Mouse (Mus musculus): ENCODE results near the gene Slc38a3. TPM values are rescaled to one million over a fixed set of nuclear protein-coding genes. Genes with fewer than 3 reads are reported as not detected.

Gene Slc38a3
- polyA plus RNA-seq, 1 experiment from 2014 or later, result 7.0 TPM

DNA sequence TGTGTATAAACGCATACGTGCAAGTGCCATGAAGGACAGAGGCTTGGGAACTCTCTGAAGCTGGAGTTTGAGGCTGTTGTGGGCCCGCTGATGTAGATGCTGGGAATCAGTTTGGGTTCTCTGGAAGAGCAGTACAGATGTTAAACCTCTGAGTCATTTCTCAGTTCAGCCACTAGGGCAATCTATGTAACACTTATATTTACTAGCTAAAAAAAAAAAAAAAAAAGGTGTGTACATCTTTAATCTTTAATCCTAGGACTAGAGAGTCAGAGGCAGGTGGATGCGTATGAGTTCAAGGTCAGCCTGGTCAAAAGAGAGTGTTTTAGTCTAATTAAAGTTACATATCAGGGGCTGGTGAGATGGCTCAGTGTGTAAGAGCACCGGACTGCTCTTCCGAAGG, 22.4 kb downstream of the Slc38a3 start:
- Histone ChIP-seq H3K9me3 (replicated peaks; ENCODE audit: control insufficient read depth, low read length) (no peaks in the 10 kb centered on the region), H3K4me1 (ENCODE audit: control insufficient read depth, insufficient read depth, low read length) (no peaks in the 10 kb centered on the region), H3K4me3 (ENCODE audit: low read depth, low read length) (no peak overlapping the region), H3K9ac (replicated peaks; ENCODE audit: low read length) (no peak overlapping the region), H3K27ac (replicated peaks; ENCODE audit: low read depth, low read length) (no peak overlapping the region), H3K27me3 (ENCODE audit: control insufficient read depth, insufficient read depth, low read length) (no peaks in the 10 kb centered on the region), H3K4me2 (ENCODE audit: low read depth, low read length) (no peak overlapping the region), H3K36me3 (replicated peaks; ENCODE audit: control insufficient read depth, insufficient read depth, low read depth, low read length) (no peaks in the 10 kb centered on the region)
- ATAC-seq (replicated peaks; ENCODE audit: insufficient number of reproducible peaks, low FRiP score, low TSS enrichment, low read depth) (no peak), DNase-seq (ENCODE audit: low spot score) (no peak)
- 77% methylated on average over 6 of the region's 6 CpGs for WGBS

DNA sequence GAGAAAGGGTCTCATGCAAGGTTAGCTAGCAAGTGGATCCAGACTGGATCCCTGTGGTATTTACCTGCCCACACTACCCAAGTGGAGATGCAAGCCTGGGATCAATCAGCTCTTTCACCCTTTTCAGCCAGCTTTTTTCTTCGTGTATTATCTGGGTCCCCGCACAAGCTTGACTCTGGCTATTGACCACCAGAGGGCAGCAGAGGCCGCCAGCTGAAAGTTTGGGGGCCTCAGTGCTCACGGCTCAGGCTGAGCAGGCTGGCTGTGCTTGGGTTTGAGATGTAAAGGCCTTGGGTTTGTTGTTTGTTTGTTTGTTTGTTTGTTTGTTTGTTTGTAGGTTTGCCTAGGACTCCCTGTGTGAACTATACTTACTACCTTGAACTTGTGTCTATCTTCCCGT, 23.8 kb downstream of the Slc38a3 start:
- H3K27ac ChIP-seq (replicated peaks; ENCODE audit: low read depth, low read length), result no peak overlapping the region
- WGBS, result 10% methylated on average over 5 of the region's 5 CpGs
- H3K36me3 ChIP-seq (replicated peaks; ENCODE audit: control insufficient read depth, insufficient read depth, low read depth, low read length), result no peaks in the 10 kb centered on the region
- H3K9ac ChIP-seq (replicated peaks; ENCODE audit: low read length), result no peak overlapping the region
- DNase-seq (ENCODE audit: low spot score), result peak; percentile 92
- H3K9me3 ChIP-seq (replicated peaks; ENCODE audit: control insufficient read depth, low read length), result no peaks in the 10 kb centered on the region
- peak; percentile 56; the same call in 1 of the 2 replicates for ATAC-seq (replicated peaks; ENCODE audit: insufficient number of reproducible peaks, low FRiP score, low TSS enrichment, low read depth)
- no peaks in the 10 kb centered on the region for H3K4me1 ChIP-seq (ENCODE audit: control insufficient read depth, insufficient read depth, low read length)
- H3K27me3 ChIP-seq (ENCODE audit: control insufficient read depth, insufficient read depth, low read length), result no peaks in the 10 kb centered on the region
- no peak overlapping the region for H3K4me3 ChIP-seq (ENCODE audit: low read depth, low read length)
- no peak overlapping the region for H3K4me2 ChIP-seq (ENCODE audit: low read depth, low read length)

DNA sequence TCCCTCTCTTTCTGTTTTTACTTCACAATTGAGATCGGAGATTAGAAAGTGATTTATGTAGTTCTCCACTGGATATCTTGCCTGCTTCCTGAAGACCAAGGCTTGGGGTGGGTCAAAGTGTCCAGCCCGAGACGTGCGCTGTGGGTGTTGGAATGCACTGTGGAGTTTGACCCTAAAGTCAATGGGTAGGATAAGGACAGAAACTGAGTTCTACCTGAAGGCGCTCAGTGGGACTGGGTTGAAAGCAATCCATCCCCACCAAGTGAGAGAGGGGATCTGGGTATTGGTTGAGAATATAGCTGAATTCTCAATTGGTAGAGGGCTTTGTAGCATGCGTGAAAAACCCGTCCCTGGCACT, 24.2 kb downstream of the Slc38a3 start:
- Histone ChIP-seq H3K4me3 (ENCODE audit: low read depth, low read length) (no peak overlapping the region), H3K27ac (replicated peaks; ENCODE audit: low read depth, low read length) (no peak overlapping the region), H3K36me3 (replicated peaks; ENCODE audit: control insufficient read depth, insufficient read depth, low read depth, low read length) (no peaks in the 10 kb centered on the region), H3K27me3 (ENCODE audit: control insufficient read depth, insufficient read depth, low read length) (no peaks in the 10 kb centered on the region), H3K4me2 (ENCODE audit: low read depth, low read length) (peak overlapping the region; percentile 29), H3K9ac (replicated peaks; ENCODE audit: low read length) (peak overlapping the region; percentile 34; the same call in 1 of the 2 replicates), H3K4me1 (ENCODE audit: control insufficient read depth, insufficient read depth, low read length) (no peaks in the 10 kb centered on the region), H3K9me3 (replicated peaks; ENCODE audit: control insufficient read depth, low read length) (no peaks in the 10 kb centered on the region)
- WGBS, result 56% methylated on average over 7 of the region's 7 CpGs
- DNase-seq (ENCODE audit: low spot score) (no peak), ATAC-seq (replicated peaks; ENCODE audit: insufficient number of reproducible peaks, low FRiP score, low TSS enrichment, low read depth) (no peak)

DNA sequence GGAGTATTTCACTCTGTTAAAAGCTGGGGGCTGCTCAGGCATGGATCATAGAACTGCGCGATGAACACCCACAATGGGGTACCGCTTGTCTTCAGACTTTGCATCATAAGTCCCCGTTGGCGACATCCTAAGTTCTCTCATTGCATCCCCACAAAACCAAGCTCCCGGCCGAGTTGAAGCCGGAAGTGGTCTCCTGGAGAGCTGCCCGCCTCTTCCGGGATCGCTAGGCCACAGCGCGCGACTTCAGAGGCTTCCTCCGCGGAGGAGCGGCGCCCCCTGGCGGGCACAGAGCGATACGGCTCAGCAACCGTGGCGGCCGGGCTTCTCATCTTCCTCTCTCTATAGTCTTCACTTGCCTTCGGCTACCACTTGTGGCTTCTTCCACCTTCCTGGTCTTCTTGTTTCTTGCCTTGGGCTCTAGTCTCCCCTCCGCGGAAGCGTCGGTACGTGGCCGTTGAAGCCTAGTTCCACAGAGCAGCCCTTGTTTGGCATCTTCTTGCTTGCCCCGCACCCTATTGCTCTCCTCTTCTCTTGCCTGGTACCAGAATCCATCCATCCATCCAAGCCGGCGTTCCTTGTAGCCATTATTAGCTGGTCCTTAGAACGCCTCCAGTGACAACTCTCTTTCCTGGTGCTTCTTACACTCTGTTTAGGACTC, 24.7 kb downstream of the Slc38a3 start:
- H3K4me1 ChIP-seq (ENCODE audit: control insufficient read depth, insufficient read depth, low read length), result no peaks in the 10 kb centered on the region
- DNase-seq (ENCODE audit: low spot score) (peak; percentile 95), ATAC-seq (replicated peaks; ENCODE audit: insufficient number of reproducible peaks, low FRiP score, low TSS enrichment, low read depth) (peak; percentile 48; the same call in 1 of the 2 replicates)
- no peaks in the 10 kb centered on the region for H3K9me3 ChIP-seq (replicated peaks; ENCODE audit: control insufficient read depth, low read length)
- H3K27me3 ChIP-seq (ENCODE audit: control insufficient read depth, insufficient read depth, low read length), result no peaks in the 10 kb centered on the region
- peak overlapping the region; percentile 61 for H3K9ac ChIP-seq (replicated peaks; ENCODE audit: low read length)
- no peaks in the 10 kb centered on the region for H3K36me3 ChIP-seq (replicated peaks; ENCODE audit: control insufficient read depth, insufficient read depth, low read depth, low read length)
- no peak overlapping the region for H3K27ac ChIP-seq (replicated peaks; ENCODE audit: low read depth, low read length)
- peak overlapping the region; percentile 25 for H3K4me3 ChIP-seq (ENCODE audit: low read depth, low read length)
- peak overlapping the region; percentile 56 for H3K4me2 ChIP-seq (ENCODE audit: low read depth, low read length)
- 4% methylated on average over 35 of the region's 35 CpGs for WGBS

DNA sequence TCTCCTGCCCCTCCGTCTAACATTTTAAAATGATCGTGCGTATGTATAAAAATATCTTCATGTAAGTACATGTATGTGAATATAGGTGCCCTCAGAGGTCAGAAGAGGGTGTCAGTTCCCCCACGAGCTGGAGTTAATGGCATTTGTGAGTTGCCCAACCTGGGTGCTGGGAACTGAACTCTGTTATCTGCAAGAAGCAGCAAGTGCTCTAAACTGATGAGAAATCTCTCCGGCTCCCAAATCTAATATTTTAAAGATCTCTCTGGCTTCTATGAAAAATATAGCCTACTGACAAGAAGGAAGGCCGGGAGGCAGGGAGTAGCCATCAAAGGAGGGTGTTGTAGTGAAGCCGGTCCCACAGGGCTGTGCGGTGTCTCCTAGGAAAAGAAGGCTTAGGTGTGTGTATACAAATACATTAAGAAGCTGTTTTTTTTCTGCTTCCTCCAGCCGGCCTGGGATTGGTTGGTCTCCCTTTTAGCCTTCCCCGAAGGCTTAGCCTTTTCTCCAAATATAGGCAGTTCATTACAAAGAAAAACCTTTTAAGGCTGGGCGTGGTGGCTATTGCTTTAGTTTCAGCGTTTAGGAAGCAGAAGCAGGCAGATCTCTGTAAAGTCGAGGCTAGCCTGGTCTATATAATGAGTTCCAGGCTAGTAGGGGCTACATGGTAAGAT, 25.7 kb downstream of the Slc38a3 start:
- Histone ChIP-seq H3K4me1 (ENCODE audit: control insufficient read depth, insufficient read depth, low read length) (no peaks in the 10 kb centered on the region), H3K9ac (replicated peaks; ENCODE audit: low read length) (no peak overlapping the region), H3K27me3 (ENCODE audit: control insufficient read depth, insufficient read depth, low read length) (no peaks in the 10 kb centered on the region), H3K36me3 (replicated peaks; ENCODE audit: control insufficient read depth, insufficient read depth, low read depth, low read length) (no peaks in the 10 kb centered on the region), H3K4me2 (ENCODE audit: low read depth, low read length) (no peak overlapping the region), H3K4me3 (ENCODE audit: low read depth, low read length) (no peak overlapping the region), H3K9me3 (replicated peaks; ENCODE audit: control insufficient read depth, low read length) (no peaks in the 10 kb centered on the region), H3K27ac (replicated peaks; ENCODE audit: low read depth, low read length) (no peak overlapping the region)
- 91% methylated on average over 13 of the region's 13 CpGs for WGBS
- ATAC-seq (replicated peaks; ENCODE audit: insufficient number of reproducible peaks, low FRiP score, low TSS enrichment, low read depth) (no peak), DNase-seq (ENCODE audit: low spot score) (no peak)

DNA sequence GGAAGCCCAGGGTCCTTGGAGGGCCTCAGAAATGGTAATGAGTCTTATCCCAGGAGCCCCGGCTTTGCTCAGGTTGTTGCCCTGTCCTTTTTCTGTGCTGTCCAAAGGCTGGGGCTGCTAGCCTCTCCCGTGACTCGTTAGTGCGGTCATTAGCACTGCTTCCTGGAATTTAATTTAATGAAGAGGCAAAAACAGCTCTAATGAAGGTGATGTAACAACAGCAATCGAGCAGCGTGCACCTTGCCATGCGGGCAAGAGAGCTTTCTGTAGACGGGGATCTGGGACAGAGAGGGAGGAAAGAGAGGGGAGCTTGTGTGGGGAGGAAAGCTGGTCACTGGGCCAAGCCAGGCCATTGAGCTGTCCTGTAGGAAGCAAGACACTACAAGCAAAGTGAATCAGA, 27.7 kb downstream of the Slc38a3 start:
- no peak overlapping the region for H3K9ac ChIP-seq (replicated peaks; ENCODE audit: low read length)
- no peak overlapping the region for H3K27ac ChIP-seq (replicated peaks; ENCODE audit: low read depth, low read length)
- H3K4me2 ChIP-seq (ENCODE audit: low read depth, low read length), result no peak overlapping the region

DNA sequence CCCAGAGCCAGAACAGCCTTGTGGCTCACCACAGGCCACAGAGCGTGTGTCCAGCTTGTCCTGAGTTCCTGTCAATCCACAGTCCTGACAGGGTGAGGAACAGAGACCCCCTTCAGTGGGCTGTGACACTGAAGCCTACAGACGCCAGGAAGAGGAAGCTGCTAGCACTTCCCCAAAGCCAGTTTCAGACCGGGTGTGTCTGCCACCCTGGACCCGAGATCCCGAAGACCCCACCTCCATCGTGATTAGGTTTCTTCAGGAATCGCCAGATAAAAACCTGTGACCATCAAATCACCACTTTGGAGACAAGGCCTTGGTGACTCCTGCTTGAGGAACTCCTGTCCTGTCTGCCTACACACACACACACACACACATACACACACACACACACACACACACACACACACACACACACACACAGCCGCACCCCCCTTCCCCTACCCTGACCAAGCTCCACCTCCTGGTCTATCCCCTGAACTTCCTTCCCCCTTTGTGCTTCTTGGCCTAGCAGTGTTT, 29.0 kb downstream of the Slc38a3 start:
- 33% methylated on average over 8 of the region's 8 CpGs for WGBS
- no peaks in the 10 kb centered on the region for H3K36me3 ChIP-seq (replicated peaks; ENCODE audit: control insufficient read depth, insufficient read depth, low read depth, low read length)
- ATAC-seq (replicated peaks; ENCODE audit: insufficient number of reproducible peaks, low FRiP score, low TSS enrichment, low read depth) (no peak), DNase-seq (ENCODE audit: low spot score) (no peak)
- H3K4me1 ChIP-seq (ENCODE audit: control insufficient read depth, insufficient read depth, low read length), result peaks cover 5% of the 10 kb centered on the region
- no peaks in the 10 kb centered on the region for H3K27me3 ChIP-seq (ENCODE audit: control insufficient read depth, insufficient read depth, low read length)
- H3K4me3 ChIP-seq (ENCODE audit: low read depth, low read length), result no peak overlapping the region
- 0 out of 2 replicates have a peak overlapping the region, but pooled peaks have one; percentile 6 for H3K9ac ChIP-seq (replicated peaks; ENCODE audit: low read length)
- no peak overlapping the region for H3K4me2 ChIP-seq (ENCODE audit: low read depth, low read length)
- no peak overlapping the region for H3K27ac ChIP-seq (replicated peaks; ENCODE audit: low read depth, low read length)
- H3K9me3 ChIP-seq (replicated peaks; ENCODE audit: control insufficient read depth, low read length), result no peaks in the 10 kb centered on the region

More for the DNA sequence above, 27.7 kb downstream of the Slc38a3 start:
- DNase-seq (ENCODE audit: low spot score), result no peak
- peaks cover 4% of the 10 kb centered on the region; the same call in 1 of the 2 replicates for H3K4me1 ChIP-seq (ENCODE audit: control insufficient read depth, insufficient read depth, low read length)
- H3K27me3 ChIP-seq (ENCODE audit: control insufficient read depth, insufficient read depth, low read length), result no peaks in the 10 kb centered on the region
- no peaks in the 10 kb centered on the region for H3K9me3 ChIP-seq (replicated peaks; ENCODE audit: control insufficient read depth, low read length)
- no peak for ATAC-seq (replicated peaks; ENCODE audit: insufficient number of reproducible peaks, low FRiP score, low TSS enrichment, low read depth)
- WGBS, result 42% methylated on average over 8 of the region's 8 CpGs
- H3K36me3 ChIP-seq (replicated peaks; ENCODE audit: control insufficient read depth, insufficient read depth, low read depth, low read length), result no peaks in the 10 kb centered on the region
- H3K4me3 ChIP-seq (ENCODE audit: low read depth, low read length), result no peak overlapping the region

DNA sequence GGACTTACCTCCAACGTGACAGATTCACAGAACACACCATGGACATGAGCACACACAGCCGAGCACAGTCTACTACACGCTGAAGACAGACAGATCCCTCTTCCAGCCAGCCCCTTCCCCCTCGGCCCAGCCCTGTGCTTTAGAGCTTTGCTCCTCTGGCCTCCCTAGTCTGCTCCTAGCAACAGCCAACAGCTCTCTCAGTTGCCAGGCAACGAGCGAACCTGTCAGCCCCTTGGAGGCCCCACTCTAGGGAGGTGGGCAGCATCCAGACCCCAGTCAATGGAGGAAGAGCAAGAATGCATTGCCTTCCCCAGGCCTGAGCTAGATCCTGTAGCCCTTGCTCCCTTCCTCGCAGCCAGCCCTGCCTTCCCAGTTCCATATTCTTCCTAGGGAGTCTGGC, 32.3 kb downstream of the Slc38a3 start:
- DNase-seq (ENCODE audit: low spot score) (peak; percentile 68), ATAC-seq (replicated peaks; ENCODE audit: insufficient number of reproducible peaks, low FRiP score, low TSS enrichment, low read depth) (peak; percentile 19)
- 33% methylated on average over 7 of the region's 7 CpGs for WGBS
- peaks cover 13% of the 10 kb centered on the region for H3K4me1 ChIP-seq (ENCODE audit: control insufficient read depth, insufficient read depth, low read length)
- no peak overlapping the region for H3K4me3 ChIP-seq (ENCODE audit: low read depth, low read length)
- no peaks in the 10 kb centered on the region for H3K36me3 ChIP-seq (replicated peaks; ENCODE audit: control insufficient read depth, insufficient read depth, low read depth, low read length)
- H3K27ac ChIP-seq (replicated peaks; ENCODE audit: low read depth, low read length), result no peak overlapping the region
- H3K27me3 ChIP-seq (ENCODE audit: control insufficient read depth, insufficient read depth, low read length), result no peaks in the 10 kb centered on the region
- H3K4me2 ChIP-seq (ENCODE audit: low read depth, low read length), result peak overlapping the region; percentile 8
- no peaks in the 10 kb centered on the region for H3K9me3 ChIP-seq (replicated peaks; ENCODE audit: control insufficient read depth, low read length)
- peak overlapping the region; percentile 36 for H3K9ac ChIP-seq (replicated peaks; ENCODE audit: low read length)
